Mouse (Mus musculus) erythroid progenitor cell, adult 5-6 weeks (primary cell): ENCODE measurements around the gene Cma2. TPM values are rescaled to one million over a fixed set of nuclear protein-coding genes. Genes with fewer than 3 reads are reported as not detected.

Experiments
- ATAC-seq: replicated peaks from 2 replicates; pipeline ENCODE4 v1.8.0; 2016; ENCODE audit warnings: moderate number of reproducible peaks, mild to moderate bottlenecking, moderate TSS enrichment, inconsistent platforms; ENCODE audit not compliant: poor library complexity, low FRiP score, severe bottlenecking
- total RNA-seq, 2 experiments: library from RNA; stranded (forward) in 1 of 2; stranded (reverse) in 1 of 2; fragments of 150-400 nt in 1 of 2; fragments of 186-747, 209-891 nt in 1 of 2; gene quantifications; 2 replicates each; pipeline versions ENCODE4 v1.2.3 to v1.2.4; 2015 to 2017; ENCODE audit warnings: low replicate concordance in 2 of 2

Cma2 gene
- total RNA-seq, 2 experiments from 2014 or later = not detected

DNA sequence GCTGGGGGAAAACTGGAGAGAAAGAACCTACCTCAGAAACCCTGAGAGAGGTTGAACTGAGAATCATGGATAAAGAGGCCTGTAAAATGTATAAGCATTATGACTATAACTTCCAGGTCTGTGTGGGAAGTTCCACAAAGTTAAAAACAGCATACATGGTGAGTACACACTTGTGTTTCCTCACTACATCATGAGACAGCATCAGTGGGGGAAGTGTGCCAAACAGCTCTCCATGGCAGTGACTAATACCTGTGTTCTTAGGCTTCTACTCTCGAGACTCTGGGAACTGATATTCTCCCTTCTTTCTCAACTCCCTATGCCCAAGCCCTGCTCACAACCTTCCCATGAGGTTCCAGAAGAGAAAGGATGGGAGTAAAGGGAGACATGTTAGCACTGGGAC lies 68.7 kb downstream of the Cma2 start:
- no peak for ATAC-seq

- peak; percentile 90 for ATAC-seq
These were observed 70.5 kb downstream of the Cma2 start for GRCm38 (mm10) chr14:56021305-56021704.

Other genes with a start within 250 kb of the Cma2 start
- gene Tgm1, start 237.1 kb upstream of the Cma2 start, total RNA-seq (2015; ENCODE audit: low replicate concordance) = 1.4 and 4.6 TPM in 2 replicates
- 1.8 TPM in 1 of 2 replicates, not detected in the other for gene Tgm1, start 237.1 kb upstream of the Cma2 start, total RNA-seq (2017; ENCODE audit: low replicate concordance)
- gene Rabggta, start 228.7 kb upstream of the Cma2 start, total RNA-seq (2015; ENCODE audit: low replicate concordance) = 2.9 and 6.3 TPM in 2 replicates
- gene Rabggta, start 228.7 kb upstream of the Cma2 start, total RNA-seq (2017; ENCODE audit: low replicate concordance) = 6.0 TPM in 1 of 2 replicates, not detected in the other
- gene Dhrs1, start 205.3 kb upstream of the Cma2 start, total RNA-seq (2015; ENCODE audit: low replicate concordance) = 6.7 and 39.3 TPM in 2 replicates
- 0.76 and 10.4 TPM in 2 replicates for gene Dhrs1, start 205.3 kb upstream of the Cma2 start, total RNA-seq (2017; ENCODE audit: low replicate concordance)
- 5.9 and 8.6 TPM in 2 replicates for gene Nop9, start 205.3 kb upstream of the Cma2 start, total RNA-seq (2015; ENCODE audit: low replicate concordance)
- gene Nop9, start 205.3 kb upstream of the Cma2 start, total RNA-seq (2017; ENCODE audit: low replicate concordance) = 7.2 and 11.7 TPM in 2 replicates
- not detected in 2 replicates for gene Cideb, start 192.5 kb upstream of the Cma2 start, total RNA-seq (2015; ENCODE audit: low replicate concordance)
- gene Cideb, start 192.5 kb upstream of the Cma2 start, total RNA-seq (2017; ENCODE audit: low replicate concordance) = not detected in 2 replicates
- gene Ltb4r2, start 189.6 kb upstream of the Cma2 start, total RNA-seq (2015; ENCODE audit: low replicate concordance) = not detected in 2 replicates
- gene Ltb4r2, start 189.6 kb upstream of the Cma2 start, total RNA-seq (2017; ENCODE audit: low replicate concordance) = not detected in 2 replicates
- 8.8 and 11.9 TPM in 2 replicates for gene Ltb4r1, start 185.0 kb upstream of the Cma2 start, total RNA-seq (2015; ENCODE audit: low replicate concordance)
- gene Ltb4r1, start 185.0 kb upstream of the Cma2 start, total RNA-seq (2017; ENCODE audit: low replicate concordance) = 2.8 and 8.9 TPM in 2 replicates
- not detected in 2 replicates for gene Adcy4, start 166.9 kb upstream of the Cma2 start, total RNA-seq (2015; ENCODE audit: low replicate concordance)
- not detected in 2 replicates for gene Adcy4, start 166.9 kb upstream of the Cma2 start, total RNA-seq (2017; ENCODE audit: low replicate concordance)
- 18.4 and 28.1 TPM in 2 replicates for gene Ripk3, start 162.1 kb upstream of the Cma2 start, total RNA-seq (2015; ENCODE audit: low replicate concordance)
- 2.3 and 33.1 TPM in 2 replicates for gene Ripk3, start 162.1 kb upstream of the Cma2 start, total RNA-seq (2017; ENCODE audit: low replicate concordance)
- not detected in 2 replicates for gene Nfatc4, start 127.8 kb upstream of the Cma2 start, total RNA-seq (2015; ENCODE audit: low replicate concordance)
- not detected in 2 replicates for gene Nfatc4, start 127.8 kb upstream of the Cma2 start, total RNA-seq (2017; ENCODE audit: low replicate concordance)
- under 0.01 and 4.2 TPM in 2 replicates for gene Nynrin, start 97.0 kb upstream of the Cma2 start, total RNA-seq (2015; ENCODE audit: low replicate concordance)
- 0.26 and 0.45 TPM in 2 replicates for gene Nynrin, start 97.0 kb upstream of the Cma2 start, total RNA-seq (2017; ENCODE audit: low replicate concordance)
- 0.42 TPM in 1 of 2 replicates, not detected in the other for gene Cbln3, start 66.6 kb upstream of the Cma2 start, total RNA-seq (2015; ENCODE audit: low replicate concordance)
- not detected in 2 replicates for gene Cbln3, start 66.6 kb upstream of the Cma2 start, total RNA-seq (2017; ENCODE audit: low replicate concordance)
- 3.2 and 3.8 TPM in 2 replicates for gene Khnyn, start 66.0 kb upstream of the Cma2 start, total RNA-seq (2015; ENCODE audit: low replicate concordance)
- gene Khnyn, start 66.0 kb upstream of the Cma2 start, total RNA-seq (2017; ENCODE audit: low replicate concordance) = 5.0 and 8.1 TPM in 2 replicates
- gene Sdr39u1, start 50.7 kb upstream of the Cma2 start, total RNA-seq (2015; ENCODE audit: low replicate concordance) = 5.4 and 5.9 TPM in 2 replicates
- 0.64 TPM in 1 of 2 replicates, not detected in the other for gene Sdr39u1, start 50.7 kb upstream of the Cma2 start, total RNA-seq (2017; ENCODE audit: low replicate concordance)
- not detected in 2 replicates for gene Cma1, start 6.3 kb upstream of the Cma2 start, total RNA-seq (2015; ENCODE audit: low replicate concordance)
- gene Cma1, start 6.3 kb upstream of the Cma2 start, total RNA-seq (2017; ENCODE audit: low replicate concordance) = not detected in 2 replicates
- gene Mcpt1, start 67.0 kb downstream of the Cma2 start, total RNA-seq (2015; ENCODE audit: low replicate concordance) = not detected in 2 replicates
- gene Mcpt1, start 67.0 kb downstream of the Cma2 start, total RNA-seq (2017; ENCODE audit: low replicate concordance) = 1.8 TPM in 1 of 2 replicates, not detected in the other
- gene Mcpt9, start 79.5 kb downstream of the Cma2 start, total RNA-seq (2015; ENCODE audit: low replicate concordance) = not detected in 2 replicates
- gene Mcpt9, start 79.5 kb downstream of the Cma2 start, total RNA-seq (2017; ENCODE audit: low replicate concordance) = not detected in 2 replicates
- not detected in 2 replicates for gene Mcpt2, start 91.1 kb downstream of the Cma2 start, total RNA-seq (2015; ENCODE audit: low replicate concordance)
- not detected in 2 replicates for gene Mcpt2, start 91.1 kb downstream of the Cma2 start, total RNA-seq (2017; ENCODE audit: low replicate concordance)
- gene Mcpt4, start 111.3 kb downstream of the Cma2 start, total RNA-seq (2015; ENCODE audit: low replicate concordance) = not detected in 2 replicates
- not detected in 2 replicates for gene Mcpt4, start 111.3 kb downstream of the Cma2 start, total RNA-seq (2017; ENCODE audit: low replicate concordance)
- 169 and 180 TPM in 2 replicates for gene Mcpt8, start 134.3 kb downstream of the Cma2 start, total RNA-seq (2015; ENCODE audit: low replicate concordance)
- 49.1 and 57.2 TPM in 2 replicates for gene Mcpt8, start 134.3 kb downstream of the Cma2 start, total RNA-seq (2017; ENCODE audit: low replicate concordance)
- gene Ctsg, start 151.6 kb downstream of the Cma2 start, total RNA-seq (2015; ENCODE audit: low replicate concordance) = 241 and 321 TPM in 2 replicates
- gene Ctsg, start 151.6 kb downstream of the Cma2 start, total RNA-seq (2017; ENCODE audit: low replicate concordance) = 119 and 142 TPM in 2 replicates
- not detected in 2 replicates for gene Gzme, start 169.6 kb downstream of the Cma2 start, total RNA-seq (2015; ENCODE audit: low replicate concordance)
- gene Gzme, start 169.6 kb downstream of the Cma2 start, total RNA-seq (2017; ENCODE audit: low replicate concordance) = not detected in 2 replicates
- gene Gzmd, start 181.6 kb downstream of the Cma2 start, total RNA-seq (2015; ENCODE audit: low replicate concordance) = not detected in 2 replicates
- gene Gzmd, start 181.6 kb downstream of the Cma2 start, total RNA-seq (2017; ENCODE audit: low replicate concordance) = not detected in 2 replicates
- not detected in 2 replicates for gene Gzmg, start 208.6 kb downstream of the Cma2 start, total RNA-seq (2015; ENCODE audit: low replicate concordance)
- gene Gzmg, start 208.6 kb downstream of the Cma2 start, total RNA-seq (2017; ENCODE audit: low replicate concordance) = not detected in 2 replicates
- not detected in 2 replicates for gene Gzmn, start 223.6 kb downstream of the Cma2 start, total RNA-seq (2015; ENCODE audit: low replicate concordance)
- not detected in 2 replicates for gene Gzmn, start 223.6 kb downstream of the Cma2 start, total RNA-seq (2017; ENCODE audit: low replicate concordance)